Mouse (Mus musculus): ENCODE measurements around the gene Mettl9.

Gene Mettl9

DNA sequence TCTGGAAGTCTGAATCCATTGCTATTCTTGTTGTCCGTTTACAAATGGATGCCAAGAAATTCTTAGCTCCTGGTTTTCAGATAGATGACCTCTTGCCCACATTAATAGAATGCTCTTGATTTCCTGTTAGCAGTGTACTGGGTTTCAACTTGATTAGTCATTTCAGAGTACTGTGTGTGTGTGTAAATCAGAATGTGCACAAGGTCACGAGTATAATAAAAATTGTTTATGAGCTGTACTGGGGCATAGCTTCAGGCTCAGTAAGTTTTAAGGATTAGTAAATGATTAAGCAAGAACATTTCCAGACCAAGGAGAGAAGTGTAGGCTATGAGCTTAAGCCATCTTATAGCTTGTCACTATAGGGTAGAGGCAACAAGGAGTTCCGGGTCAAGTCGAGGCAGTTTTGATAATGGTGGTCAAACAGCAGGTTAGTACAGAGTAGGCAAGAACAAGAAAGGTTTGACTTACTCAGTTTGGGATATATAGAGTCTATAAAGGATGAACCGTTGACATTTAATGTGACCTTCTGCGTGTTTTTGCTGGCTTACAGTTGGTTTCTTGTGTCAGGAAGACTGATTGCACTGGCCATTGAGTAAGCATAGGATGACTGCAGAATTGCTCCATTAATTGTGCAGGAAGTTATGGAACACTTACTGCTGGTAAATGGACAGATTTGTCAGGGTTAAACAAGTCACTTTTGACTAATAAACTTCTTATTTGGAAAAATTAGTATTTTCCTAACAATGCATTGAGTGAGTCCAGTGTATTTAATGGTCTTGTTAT, 11.6 kb downstream of the Mettl9 start:
- no peak for DNase-seq

DNA sequence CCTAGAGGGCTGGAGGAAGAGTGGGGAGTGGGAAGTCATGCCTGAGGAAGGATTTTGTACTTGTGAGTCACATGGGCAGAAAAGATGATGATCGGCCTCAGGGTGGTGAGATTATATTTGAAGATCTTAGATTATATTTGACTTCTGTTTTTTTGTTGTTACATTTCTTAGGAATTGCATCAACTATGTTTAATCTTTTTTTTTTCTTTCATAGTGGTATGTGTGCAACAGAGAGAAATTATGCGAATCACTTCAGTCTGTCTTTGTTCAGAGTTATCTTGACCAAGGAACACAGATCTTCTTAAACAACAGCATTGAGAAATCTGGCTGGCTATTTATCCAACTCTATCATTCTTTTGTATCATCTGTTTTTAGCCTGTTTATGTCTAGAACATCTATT, 13.4 kb downstream of the Mettl9 start:
- DNase-seq = no peak

DNA sequence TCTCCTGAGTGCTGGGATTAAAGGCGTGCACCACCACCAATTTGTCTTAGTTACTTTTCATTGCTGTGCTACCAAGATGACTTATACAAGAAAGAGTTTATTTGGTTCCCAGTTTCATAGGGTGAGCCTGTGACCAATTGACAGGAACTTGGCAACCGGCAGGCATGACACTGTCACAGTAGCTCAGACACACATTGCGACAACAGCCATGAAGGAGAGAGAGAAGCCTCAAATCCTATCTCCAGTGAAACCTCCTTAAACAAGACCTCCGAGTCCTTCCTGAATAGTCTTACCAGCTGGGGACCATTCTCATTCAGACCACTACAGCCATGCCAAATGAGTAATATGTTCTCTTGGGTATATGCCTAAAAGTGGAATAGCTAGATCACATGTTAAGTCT, 18.8 kb downstream of the Mettl9 start:
- DNase-seq = no peak

DNA sequence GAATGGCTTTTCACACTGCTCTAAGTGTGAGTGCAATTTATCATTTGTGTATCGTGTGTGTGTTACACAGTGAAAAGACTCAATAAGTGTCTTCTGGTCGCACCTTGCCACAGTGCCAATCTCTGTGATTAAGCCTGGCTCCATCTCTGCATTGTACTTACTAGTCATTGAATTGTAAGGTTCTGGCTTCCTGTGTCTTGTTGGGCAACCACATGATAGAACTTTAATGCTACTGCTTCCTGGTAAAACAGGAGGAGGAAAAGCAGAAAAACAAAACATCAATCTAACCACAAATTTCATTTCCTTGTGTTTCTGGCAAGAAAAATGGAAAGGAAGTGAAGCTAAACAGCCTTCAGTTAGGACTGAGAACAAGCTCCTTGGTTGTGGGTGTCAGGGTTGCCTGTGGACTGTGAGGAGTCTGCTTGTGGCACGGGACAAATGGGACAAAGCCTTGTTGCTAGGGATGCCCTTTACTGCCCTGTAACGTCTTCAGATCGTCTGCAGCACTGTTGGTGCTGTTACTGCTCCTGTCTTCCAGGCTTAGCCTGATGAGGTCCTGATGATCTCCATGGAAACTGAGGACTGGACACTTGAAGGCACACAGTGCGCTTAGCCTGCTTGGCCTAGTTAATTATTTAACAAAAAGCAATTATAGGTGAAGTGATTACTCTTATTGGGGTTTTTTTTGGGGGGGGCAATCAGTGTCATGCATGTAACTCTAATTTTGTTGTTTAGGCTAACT, 25.4 kb downstream of the Mettl9 start:
- no peak for DNase-seq

DNA sequence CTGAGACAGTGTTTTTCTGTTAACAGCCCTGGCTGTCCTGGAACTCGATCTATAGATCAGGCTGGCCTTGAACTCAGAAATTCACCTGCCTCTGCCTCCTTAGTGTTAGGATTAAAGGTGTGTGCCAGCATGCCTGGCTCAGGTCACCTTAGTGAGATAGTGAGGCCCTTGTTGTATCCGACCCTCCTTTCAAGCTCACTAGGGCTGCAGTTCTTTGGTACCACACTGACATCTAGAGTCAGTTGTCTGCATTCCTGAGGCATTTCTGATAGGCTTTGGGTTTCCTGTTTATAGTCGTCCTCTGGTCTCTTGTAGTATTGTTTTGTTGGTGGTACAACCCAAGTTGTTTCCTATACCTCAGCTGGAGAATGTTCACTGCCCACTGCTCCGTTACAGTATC, 30.1 kb downstream of the Mettl9 start:
- DNase-seq = peak; percentile 41 to 50

GRCm38 (mm10) chr7:121071276-121071675, 37.0 kb downstream of the Mettl9 start:
- no peak for DNase-seq

DNA sequence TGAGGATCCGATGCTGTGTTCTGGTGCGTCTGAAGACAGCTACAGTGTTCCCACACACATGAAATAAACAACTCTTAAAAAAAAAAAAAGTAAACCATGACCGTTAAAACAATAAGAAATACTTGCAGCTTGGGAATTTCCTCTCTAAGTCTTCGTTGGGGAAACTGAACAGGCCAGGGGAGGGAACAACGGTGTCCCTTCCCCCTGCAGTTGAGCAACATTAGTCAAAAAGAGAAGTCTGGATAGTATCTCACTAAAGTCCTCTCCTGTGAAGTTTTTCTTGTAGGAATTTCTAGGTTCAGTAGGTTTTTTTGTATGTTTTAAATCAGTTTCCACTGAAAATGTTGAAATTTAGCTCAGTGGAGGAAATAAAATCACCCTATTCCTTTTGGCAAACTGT, 38.3 kb downstream of the Mettl9 start:
- no peak for DNase-seq

GRCm38 (mm10) chr7:121074281-121074680, 40.0 kb downstream of the Mettl9 start, which contains the start of gene Igsf6:
Gene Igsf6, minus strand, starts transcription at chr7:121074572.
- DNase-seq = no peak

- peak; percentile 22 to 24 for DNase-seq
Observed at GRCm38 (mm10) chr7:121074801-121075400, 40.7 kb downstream of the Mettl9 start.

GRCm38 (mm10) chr7:121075416-121075815, 41.2 kb downstream of the Mettl9 start:
- peak; percentile 40 to 49 for DNase-seq

- no peak for DNase-seq
Observed at GRCm38 (mm10) chr7:121077311-121077710, 43.1 kb downstream of the Mettl9 start.

DNA sequence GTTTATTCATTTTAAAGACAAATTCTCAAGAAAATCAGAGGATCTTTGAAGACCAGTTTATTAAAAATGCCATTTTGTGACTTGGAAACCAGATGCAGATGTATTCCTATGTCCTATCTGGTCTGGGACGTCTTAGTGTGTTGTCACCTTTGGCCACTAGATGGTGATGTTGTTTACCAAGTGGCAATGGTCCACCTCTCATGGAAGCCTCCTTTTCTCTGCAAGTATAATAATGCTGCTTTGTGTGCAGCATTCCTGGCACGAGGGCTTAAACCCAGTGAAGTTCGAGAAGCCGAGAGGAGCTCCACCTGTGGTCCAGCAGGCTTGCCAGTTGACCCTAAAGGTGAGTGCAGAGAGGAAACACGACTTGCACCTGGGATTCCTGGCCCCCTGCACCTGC, 43.6 kb downstream of the Mettl9 start:
- DNase-seq = peak; percentile 83 to 88

DNA sequence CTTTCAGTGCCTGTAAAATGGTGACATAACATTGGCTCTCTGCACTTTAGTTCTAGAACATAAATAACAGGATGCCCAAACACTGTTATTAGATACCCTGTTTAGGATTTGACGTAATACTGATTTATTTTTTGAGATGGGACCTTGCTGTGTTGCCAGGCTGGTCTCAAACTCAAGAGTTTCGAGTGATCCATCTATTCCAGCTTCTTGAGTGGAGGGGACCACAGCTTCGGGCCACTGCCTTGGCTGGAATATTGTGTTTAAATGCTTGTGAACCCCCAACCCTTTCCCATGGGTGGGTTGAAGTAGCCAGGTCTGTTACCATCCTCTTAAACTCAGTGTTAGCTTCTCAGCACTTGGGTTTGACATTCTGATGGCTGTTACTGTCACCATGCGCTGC, 47.1 kb downstream of the Mettl9 start, which contains the start of gene Otoa:
Gene Otoa, plus strand, starts transcription at position 301 of the 400 bp plus-strand sequence.
- DNase-seq = no peak

GRCm38 (mm10) chr7:121081816-121082215, 47.6 kb downstream of the Mettl9 start:
- DNase-seq = no peak

GRCm38 (mm10) chr7:121082949-121083513, 48.8 kb downstream of the Mettl9 start:
- peak; percentile 86 to 93 for DNase-seq

DNA sequence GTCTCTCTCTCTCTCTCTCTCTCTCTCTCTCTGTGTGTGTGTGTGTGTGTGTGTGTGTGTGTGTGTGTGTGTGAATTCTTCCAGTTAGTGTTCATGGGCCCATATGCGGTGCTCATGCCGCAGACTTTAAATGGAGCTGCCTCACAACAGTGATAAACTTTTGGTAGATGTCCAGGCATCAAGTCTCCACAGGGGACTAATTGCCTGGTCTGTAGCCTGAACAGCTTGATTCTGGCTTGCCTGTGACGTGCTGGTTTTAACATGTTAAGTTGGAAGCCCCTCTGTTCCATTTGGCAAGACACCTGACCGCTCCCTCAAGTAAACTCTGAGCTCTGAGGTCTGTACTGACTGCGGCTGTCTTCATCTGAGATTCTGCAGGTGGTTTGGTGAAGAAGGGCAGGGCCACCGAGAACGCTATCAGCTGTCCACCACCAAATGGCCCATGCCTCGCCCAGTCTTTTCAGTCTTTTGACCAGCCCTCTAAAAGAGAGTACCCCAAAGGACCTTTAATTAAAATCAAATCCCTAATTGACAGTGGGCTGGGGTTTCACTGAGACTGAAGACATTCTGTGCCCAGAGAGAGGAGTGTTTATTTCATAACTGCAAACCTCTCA, 50.7 kb downstream of the Mettl9 start:
- DNase-seq = peak; percentile 49 to 68

- DNase-seq = peak; percentile 34 to 44
Observed at GRCm38 (mm10) chr7:121085500-121085899, 51.3 kb downstream of the Mettl9 start.

DNA sequence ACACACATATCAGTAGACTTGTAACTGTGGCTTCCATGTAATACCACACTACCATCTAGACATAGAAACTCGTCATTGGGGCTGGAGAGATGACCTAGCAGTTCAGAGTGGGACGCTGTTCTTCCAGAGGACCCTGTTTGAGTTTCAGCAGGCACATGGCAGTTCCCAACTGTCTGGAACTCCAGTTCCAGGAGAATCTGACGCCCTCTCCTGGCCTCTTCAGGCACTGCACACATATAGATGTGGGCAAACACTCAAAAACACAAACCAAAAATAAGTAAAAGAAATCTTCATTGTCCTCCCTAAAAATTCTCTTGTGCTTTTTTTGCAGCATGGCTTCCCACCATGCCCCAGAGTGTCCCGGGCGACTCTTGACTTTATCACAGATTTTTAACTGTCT, 54.5 kb downstream of the Mettl9 start:
- no peak for DNase-seq

DNA sequence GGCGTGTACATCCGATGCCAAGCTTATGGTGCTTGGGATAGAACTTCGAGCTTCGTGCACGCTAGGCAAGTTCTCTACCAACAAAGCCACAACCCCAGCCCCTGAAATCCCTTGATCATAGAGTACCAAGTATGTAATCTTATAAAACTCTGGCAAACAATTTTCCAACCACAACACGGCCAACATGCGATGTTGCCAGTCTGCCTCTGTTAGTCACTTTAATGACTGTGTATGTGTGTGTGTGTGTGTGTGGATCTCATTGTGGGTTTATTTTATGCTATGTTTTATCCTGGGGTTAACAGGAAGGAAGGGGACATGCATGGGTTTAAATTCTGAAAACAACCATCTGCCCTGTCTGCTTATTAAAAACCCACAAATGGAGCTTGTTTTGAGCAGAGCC, 56.5 kb downstream of the Mettl9 start:
- no peak for DNase-seq

- no peak for DNase-seq
Observed at GRCm38 (mm10) chr7:121093026-121093425, 58.8 kb downstream of the Mettl9 start.

DNA sequence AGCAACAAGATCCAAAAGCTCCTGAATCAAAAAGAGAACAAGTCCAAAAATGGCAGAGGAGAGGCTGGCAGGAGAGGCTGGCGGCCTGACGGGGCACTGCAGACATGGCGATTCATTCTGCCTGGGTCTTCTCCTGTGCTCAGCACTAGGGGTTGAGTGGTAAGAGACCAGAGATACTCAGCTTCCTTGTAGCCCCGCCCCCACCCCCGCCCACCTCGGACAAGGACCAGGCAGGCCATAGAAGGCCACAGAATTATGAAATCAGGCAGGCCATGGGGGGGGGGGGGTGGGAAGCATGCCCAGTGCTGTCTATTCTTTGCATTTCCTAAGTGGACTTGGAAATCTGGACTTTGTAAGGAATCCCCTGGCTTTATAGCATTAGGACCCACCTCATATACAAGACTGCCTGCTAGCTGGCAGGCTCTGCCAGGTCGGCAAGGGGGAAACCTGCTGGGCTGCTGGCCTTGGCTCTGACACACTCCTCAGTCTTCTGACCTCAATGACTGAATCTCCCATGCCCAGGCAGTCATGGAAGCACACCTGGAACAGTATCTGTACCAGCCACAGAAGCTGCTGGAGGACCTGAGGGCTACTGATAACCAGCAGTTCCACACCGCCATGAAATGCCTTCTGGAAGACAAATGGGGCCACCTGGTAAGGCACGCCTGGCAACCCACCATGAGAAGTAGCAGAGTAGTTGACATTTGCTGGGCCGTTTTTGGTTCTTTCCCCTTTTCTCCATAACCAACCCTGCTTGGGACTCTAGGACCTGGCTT, 64.6 kb downstream of the Mettl9 start:
- DNase-seq = no peak

GRCm38 (mm10) chr7:121107851-121108250, 73.6 kb downstream of the Mettl9 start:
- DNase-seq = no peak
